Mouse (Mus musculus): Measurements from ENCODE around the gene Cep250. TPM values are rescaled to one million over a fixed set of nuclear protein-coding genes. Genes with fewer than 3 reads are reported as not detected.
A peak's percentile ranks its signal among the peaks of the same experiment; 100 is the strongest.

Cep250 gene
- polyA plus RNA-seq, 1 experiment = 19.6 TPM

GRCm38 (mm10) chr2:155941697-155942442, 14.4 kb upstream of the Cep250 start:
- TF ChIP-seq GATA1 (IDR thresholded peaks at IDR 0.05; ENCODE audit: borderline replicate concordance, low read length) = no peak
- no peak for TF ChIP-seq FLI1 (IDR thresholded peaks at IDR 0.05; ENCODE audit: low read length)
- H3K4me1 ChIP-seq = peaks cover 30% of the 10 kb centered on the region
- no peaks in the 10 kb centered on the region for H3K36me3 ChIP-seq (replicated peaks; ENCODE audit: low read length)

GRCm38 (mm10) chr2:155943463-155943862, 12.8 kb upstream of the Cep250 start:
- no peak for TF ChIP-seq GATA1 (IDR thresholded peaks at IDR 0.05; ENCODE audit: borderline replicate concordance, low read length)
- TF ChIP-seq FLI1 (IDR thresholded peaks at IDR 0.05; ENCODE audit: low read length) = no peak
- Histone ChIP-seq H3K36me3 (replicated peaks; ENCODE audit: low read length) (no peaks in the 10 kb centered on the region), H3K27me3 (replicated peaks) (peaks cover 19% of the 10 kb centered on the region), H3K4me3 (replicated peaks) (peak overlapping the region; percentile 19), H3K9me3 (no peaks in the 10 kb centered on the region), H3K4me1 (peaks cover 41% of the 10 kb centered on the region)

More at GRCm38 (mm10) chr2:155941697-155942442, 14.4 kb upstream of the Cep250 start:
- Histone ChIP-seq H3K9me3 (no peaks in the 10 kb centered on the region), H3K27me3 (replicated peaks) (peaks cover 19% of the 10 kb centered on the region), H3K4me3 (replicated peaks) (no peak overlapping the region)

- Histone ChIP-seq H3K4me3 (replicated peaks) (no peak overlapping the region), H3K27me3 (replicated peaks) (peaks cover 19% of the 10 kb centered on the region), H3K4me1 (peaks cover 41% of the 10 kb centered on the region), H3K36me3 (replicated peaks; ENCODE audit: low read length) (no peaks in the 10 kb centered on the region), H3K9me3 (no peaks in the 10 kb centered on the region)
- TF ChIP-seq FLI1 (IDR thresholded peaks at IDR 0.05; ENCODE audit: low read length) = no peak
- TF ChIP-seq GATA1 (IDR thresholded peaks at IDR 0.05; ENCODE audit: borderline replicate concordance, low read length) = no peak
Observed at GRCm38 (mm10) chr2:155944685-155945084, 11.6 kb upstream of the Cep250 start.

- peaks cover 18% of the 10 kb centered on the region for H3K27me3 ChIP-seq (replicated peaks)
- no peak within 1 kb of the TSS for H3K4me3 ChIP-seq (replicated peaks)
- TF ChIP-seq GATA1 (IDR thresholded peaks at IDR 0.05; ENCODE audit: borderline replicate concordance, low read length) (no peak), FLI1 (IDR thresholded peaks at IDR 0.05; ENCODE audit: low read length) (no peak)
- no peaks in the 10 kb centered on the region for H3K36me3 ChIP-seq (replicated peaks; ENCODE audit: low read length)
- no peaks in the 10 kb centered on the region for H3K9me3 ChIP-seq
- H3K4me1 ChIP-seq = peaks cover 40% of the 10 kb centered on the region
Observed at GRCm38 (mm10) chr2:155945124-155945523, 11.1 kb upstream of the Cep250 start, which contains the start of gene Gdf5. Gene Gdf5 (minus strand): TSS chr2:155945367.

GRCm38 (mm10) chr2:155945580-155945979, 10.7 kb upstream of the Cep250 start:
- no peaks in the 10 kb centered on the region for H3K36me3 ChIP-seq (replicated peaks; ENCODE audit: low read length)
- TF ChIP-seq GATA1 (IDR thresholded peaks at IDR 0.05; ENCODE audit: borderline replicate concordance, low read length) (no peak), FLI1 (IDR thresholded peaks at IDR 0.05; ENCODE audit: low read length) (no peak)

GRCm38 (mm10) chr2:155946069-155946468, 10.2 kb upstream of the Cep250 start:
- TF ChIP-seq FLI1 (IDR thresholded peaks at IDR 0.05; ENCODE audit: low read length) (no peak), GATA1 (IDR thresholded peaks at IDR 0.05; ENCODE audit: borderline replicate concordance, low read length) (no peak)
- H3K4me1 ChIP-seq = peaks cover 38% of the 10 kb centered on the region
- no peaks in the 10 kb centered on the region for H3K36me3 ChIP-seq (replicated peaks; ENCODE audit: low read length)

More at GRCm38 (mm10) chr2:155945580-155945979, 10.7 kb upstream of the Cep250 start:
- Histone ChIP-seq H3K27me3 (replicated peaks) (peaks cover 16% of the 10 kb centered on the region), H3K4me1 (peaks cover 38% of the 10 kb centered on the region), H3K9me3 (no peaks in the 10 kb centered on the region), H3K4me3 (replicated peaks) (no peak overlapping the region)

GRCm38 (mm10) chr2:155946499-155946898, 9.8 kb upstream of the Cep250 start:
- TF ChIP-seq GATA1 (IDR thresholded peaks at IDR 0.05; ENCODE audit: borderline replicate concordance, low read length) (no peak), FLI1 (IDR thresholded peaks at IDR 0.05; ENCODE audit: low read length) (no peak)
- Histone ChIP-seq H3K36me3 (replicated peaks; ENCODE audit: low read length) (no peaks in the 10 kb centered on the region), H3K27me3 (replicated peaks) (peaks cover 15% of the 10 kb centered on the region), H3K9me3 (no peaks in the 10 kb centered on the region), H3K4me1 (peaks cover 38% of the 10 kb centered on the region), H3K4me3 (replicated peaks) (peak overlapping the region; percentile 5)

More at GRCm38 (mm10) chr2:155946069-155946468, 10.2 kb upstream of the Cep250 start:
- Histone ChIP-seq H3K9me3 (no peaks in the 10 kb centered on the region), H3K27me3 (replicated peaks) (peaks cover 16% of the 10 kb centered on the region), H3K4me3 (replicated peaks) (peak overlapping the region; percentile 5)

- H3K4me3 ChIP-seq (replicated peaks) = peak overlapping the region; percentile 19
- H3K27me3 ChIP-seq (replicated peaks) = peaks cover 11% of the 10 kb centered on the region
- H3K4me1 ChIP-seq = peaks cover 42% of the 10 kb centered on the region
- no peak for TF ChIP-seq GATA1 (IDR thresholded peaks at IDR 0.05; ENCODE audit: borderline replicate concordance, low read length)
- TF ChIP-seq FLI1 (IDR thresholded peaks at IDR 0.05; ENCODE audit: low read length) = no peak
- H3K36me3 ChIP-seq (replicated peaks; ENCODE audit: low read length) = no peaks in the 10 kb centered on the region
- no peaks in the 10 kb centered on the region for H3K9me3 ChIP-seq
Observed at GRCm38 (mm10) chr2:155947390-155948002, 8.8 kb upstream of the Cep250 start.

- Histone ChIP-seq H3K4me1 (peaks cover 42% of the 10 kb centered on the region), H3K4me3 (replicated peaks) (no peak overlapping the region), H3K9me3 (no peaks in the 10 kb centered on the region), H3K27me3 (replicated peaks) (peaks cover 9% of the 10 kb centered on the region), H3K36me3 (replicated peaks; ENCODE audit: low read length) (no peaks in the 10 kb centered on the region)
- TF ChIP-seq FLI1 (IDR thresholded peaks at IDR 0.05; ENCODE audit: low read length) (no peak), GATA1 (IDR thresholded peaks at IDR 0.05; ENCODE audit: borderline replicate concordance, low read length) (no peak)
Observed at GRCm38 (mm10) chr2:155949362-155949761, 6.9 kb upstream of the Cep250 start.

GRCm38 (mm10) chr2:155952006-155952405, 4.3 kb upstream of the Cep250 start:
- Histone ChIP-seq H3K27me3 (replicated peaks) (peaks cover 2% of the 10 kb centered on the region), H3K4me3 (replicated peaks) (peak overlapping the region; percentile 76), H3K36me3 (replicated peaks; ENCODE audit: low read length) (no peaks in the 10 kb centered on the region), H3K4me1 (peaks cover 34% of the 10 kb centered on the region), H3K9me3 (no peaks in the 10 kb centered on the region)
- TF ChIP-seq GATA1 (IDR thresholded peaks at IDR 0.05; ENCODE audit: borderline replicate concordance, low read length) (no peak), FLI1 (IDR thresholded peaks at IDR 0.05; ENCODE audit: low read length) (no peak)
